Mouse (Mus musculus): ENCODE measurements around the gene Zfp683. TPM values are rescaled to one million over a fixed set of nuclear protein-coding genes. Genes with fewer than 3 reads are reported as not detected.

Zfp683 gene
- total and polyA plus RNA-seq, 3 experiments = 0.16 TPM; not detected in 2

- Histone ChIP-seq H3K9me3 (replicated peaks; ENCODE audit: low read length) (no peaks in the 10 kb centered on the region), H3K36me3 (replicated peaks in 1 of 2; ENCODE audit: control insufficient read depth in 1 of 2, insufficient read depth in 1 of 2, low read length in 1 of 2) (no peaks in the 10 kb centered on the region), H3K4me2 (ENCODE audit: insufficient read depth, low read depth, poor library complexity, severe bottlenecking) (no peak overlapping the region), H3K4me3 (replicated peaks in 1 of 3; ENCODE audit: low read depth in 2 of 3, low read length in 2 of 3, poor library complexity in 1 of 3) (no peak overlapping the region), H3K4me1 (ENCODE audit: control insufficient read depth in 1 of 2, insufficient read depth in 2 of 2) (peaks cover 0 to 6% of the 10 kb centered on the region in 2 experiments; a peak in 3 of 4 replicates), H3K79me2 (replicated peaks; ENCODE audit: control insufficient read depth, extremely low read depth, insufficient read depth, poor library complexity, severe bottlenecking) (no peaks in the 10 kb centered on the region), H3K27ac (ENCODE audit: insufficient read depth, low read depth) (no peak overlapping the region), H3K9ac (ENCODE audit: insufficient read depth, low read depth) (no peak overlapping the region), H3K27me3 (replicated peaks) (peaks cover 15% of the 10 kb centered on the region)
- no peak for DNase-seq (ENCODE audit: extremely low read depth)
- no peak for TF ChIP-seq KAT2A (IDR thresholded peaks at IDR 0.05; ENCODE audit: insufficient replicate concordance, low read length)
- TF ChIP-seq E2F4 (IDR thresholded peaks at IDR 0.05; ENCODE audit: insufficient replicate concordance, low read depth, low read length) = no peak
- no peak for TF ChIP-seq IRF4 (IDR thresholded peaks at IDR 0.05; ENCODE audit: low read depth, low read length)
- TF ChIP-seq GABPA (IDR thresholded peaks at IDR 0.05; ENCODE audit: insufficient replicate concordance, low read depth, low read length) = no peak
- TF ChIP-seq SIN3A (IDR thresholded peaks at IDR 0.05; ENCODE audit: low read length) = no peak
- TF ChIP-seq USF2 (conservative IDR thresholded peaks at IDR 0.05; ENCODE audit: low read depth, low read length) = no peak
- TF ChIP-seq RAD21 (IDR thresholded peaks at IDR 0.05; ENCODE audit: low read depth, low read length) = no peak
- no peak for TF ChIP-seq POLR2A (IDR thresholded peaks at IDR 0.05; ENCODE audit: low read depth, low read length)
- no peak for TF ChIP-seq ZMIZ1 (IDR thresholded peaks at IDR 0.05; ENCODE audit: low read depth, low read length)
- TF ChIP-seq PAX5 (IDR thresholded peaks at IDR 0.05; ENCODE audit: low read length) = no peak
- TF ChIP-seq MXI1 (IDR thresholded peaks at IDR 0.05; ENCODE audit: low read depth, low read length) = no peak
- TF ChIP-seq ZC3H11A (IDR thresholded peaks at IDR 0.05; ENCODE audit: low read depth, low read length) = no peak
- TF ChIP-seq NELFE (IDR thresholded peaks at IDR 0.05; ENCODE audit: low read depth, low read length) = no peak
- dilution Hi-C loops (cut with MboI; ENCODE audit: extremely low pct_ligation_motif_present, extremely low pct_unique_long_range_greater_than_20kb, low sequenced_read_pairs) = no loop called here
- in situ Hi-C loops (cut with MboI; ENCODE audit: low pct_ligation_motif_present, low pct_unique_long_range_greater_than_20kb, low sequenced_read_pairs) = no loop called here
Measured at GRCm38 (mm10) chr4:134006845-134007244, 46.8 kb upstream of the Zfp683 start.

- dilution Hi-C loops (cut with MboI; ENCODE audit: extremely low pct_ligation_motif_present, extremely low pct_unique_long_range_greater_than_20kb, low sequenced_read_pairs) (no loop called here), in situ Hi-C loops (cut with MboI; ENCODE audit: low pct_ligation_motif_present, low pct_unique_long_range_greater_than_20kb, low sequenced_read_pairs) (loop anchor here (10.0 kb wide), 1 partner anchor 65 kb away; no protein-coding TSS in a partner anchor)
- Histone ChIP-seq H3K27me3 (replicated peaks) (peaks cover 10% of the 10 kb centered on the region), H3K36me3 (replicated peaks in 1 of 2; ENCODE audit: control insufficient read depth in 1 of 2, insufficient read depth in 1 of 2, low read length in 1 of 2) (no peaks in the 10 kb centered on the region), H3K4me2 (ENCODE audit: insufficient read depth, low read depth, poor library complexity, severe bottlenecking) (no peak overlapping the region), H3K79me2 (replicated peaks; ENCODE audit: control insufficient read depth, extremely low read depth, insufficient read depth, poor library complexity, severe bottlenecking) (no peaks in the 10 kb centered on the region), H3K4me1 (ENCODE audit: control insufficient read depth in 1 of 2, insufficient read depth in 2 of 2) (peaks cover 0 to 6% of the 10 kb centered on the region in 2 experiments; a peak in 3 of 4 replicates), H3K9ac (ENCODE audit: insufficient read depth, low read depth) (no peak overlapping the region), H3K27ac (ENCODE audit: insufficient read depth, low read depth) (no peak overlapping the region), H3K9me3 (replicated peaks; ENCODE audit: low read length) (no peaks in the 10 kb centered on the region), H3K4me3 (replicated peaks in 1 of 3; ENCODE audit: low read depth in 2 of 3, low read length in 2 of 3, poor library complexity in 1 of 3) (no peak overlapping the region)
- DNase-seq (ENCODE audit: extremely low read depth) = no peak
- TF ChIP-seq CTCF (conservative IDR thresholded peaks at IDR 0.05 in 1 of 2, IDR thresholded peaks at IDR 0.05 in 1 of 2; ENCODE audit: low read depth in 2 of 2, low read length in 2 of 2) (no peak), MAX (IDR thresholded peaks at IDR 0.05; ENCODE audit: low read length) (no peak), MYC (IDR thresholded peaks at IDR 0.05; ENCODE audit: low read depth, low read length) (no peak), GABPA (IDR thresholded peaks at IDR 0.05; ENCODE audit: insufficient replicate concordance, low read depth, low read length) (no peak), IRF4 (IDR thresholded peaks at IDR 0.05; ENCODE audit: low read depth, low read length) (no peak), PAX5 (IDR thresholded peaks at IDR 0.05; ENCODE audit: low read length) (no peak), CHD2 (IDR thresholded peaks at IDR 0.05; ENCODE audit: low read length) (no peak), MAZ (IDR thresholded peaks at IDR 0.05; ENCODE audit: low read depth, low read length) (no peak), ELF1 (IDR thresholded peaks at IDR 0.05; ENCODE audit: low read depth, low read length) (no peak), RAD21 (IDR thresholded peaks at IDR 0.05; ENCODE audit: low read depth, low read length) (no peak), USF1 (IDR thresholded peaks at IDR 0.05; ENCODE audit: low read depth, low read length) (no peak), ZMIZ1 (IDR thresholded peaks at IDR 0.05; ENCODE audit: low read depth, low read length) (no peak), SMC3 (IDR thresholded peaks at IDR 0.05; ENCODE audit: low read depth, low read length) (no peak), USF2 (conservative IDR thresholded peaks at IDR 0.05; ENCODE audit: low read depth, low read length) (no peak), ZC3H11A (IDR thresholded peaks at IDR 0.05; ENCODE audit: low read depth, low read length) (no peak), EP300 (IDR thresholded peaks at IDR 0.05; ENCODE audit: low read length) (no peak)
Measured at GRCm38 (mm10) chr4:134009709-134010108, 43.9 kb upstream of the Zfp683 start.
